10 mouse cellular contexts compared by ENCODE assay signal in the genomic region with DNA sequence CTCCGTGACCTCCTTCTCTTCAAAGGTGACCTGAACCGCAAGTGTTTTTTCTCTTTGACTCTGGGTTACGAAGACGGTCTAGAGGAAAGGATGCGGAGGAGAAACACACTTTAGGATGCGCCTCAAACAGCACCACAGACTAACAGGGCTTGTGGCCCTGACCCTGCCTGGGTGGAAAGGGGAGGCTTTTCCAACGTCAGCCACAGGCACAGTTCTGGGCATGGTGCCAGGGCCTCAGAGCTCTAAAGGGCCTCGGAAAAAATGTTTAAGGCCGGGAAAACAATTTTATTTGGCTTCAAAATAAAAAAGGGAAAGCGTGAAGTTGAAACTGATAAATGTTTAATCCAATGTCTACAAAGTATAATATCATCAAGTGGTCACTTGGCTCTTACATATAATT.
DNase-seq lines count a peak whose midpoint lies in the region; ATAC-seq and TF ChIP-seq lines count a peak whose summit lies in the region.
"Had no signal": no experiment of that assay in that cellular context is flagged by ENCODE, and none has a peak within 500 bp of the region (broad histone marks: within the 10 kb centered on the region; RNA-seq: fewer than 3 reads in every experiment).

No protein-coding gene starts in this region.

- no peak for ATAC-seq in hindbrain, postnatal 0 days
- no peak for ATAC-seq in lung, embryonic 14.5 days (ENCODE audit: insufficient read depth)
- ATAC-seq: midbrain, embryonic 13.5 days had no signal

- H3K27me3 ChIP-seq in hindbrain, postnatal 0 days (ENCODE audit: insufficient read depth, low read length), result no peaks in the 10 kb centered on the region
- peaks cover 34% of the 10 kb centered on the region for H3K27me3 ChIP-seq in hindbrain, embryonic 10.5 days (ENCODE audit: insufficient read depth, poor library complexity, severe bottlenecking)
- no peaks in the 10 kb centered on the region for H3K27me3 ChIP-seq in lung, embryonic 14.5 days (ENCODE audit: insufficient read depth, low read length)
- H3K27me3 ChIP-seq: midbrain, embryonic 13.5 days had no signal

- H3K4me2 ChIP-seq in hindbrain, postnatal 0 days (ENCODE audit: low read depth, low read length), result no peak overlapping the region
- no peak overlapping the region for H3K4me2 ChIP-seq in lung, embryonic 14.5 days
- H3K4me2 ChIP-seq: heart, embryonic 15.5 days; midbrain, embryonic 13.5 days had no signal

- no peak overlapping the region for H3K27ac ChIP-seq in hindbrain, postnatal 0 days
- no peak overlapping the region for H3K27ac ChIP-seq in hindbrain, embryonic 10.5 days
- H3K27ac ChIP-seq in lung, embryonic 14.5 days (ENCODE audit: low read depth), result no peak overlapping the region
- H3K27ac ChIP-seq: heart, embryonic 15.5 days; midbrain, embryonic 13.5 days had no signal

- WGBS in hindbrain, postnatal 0 days, result 41% methylated on average over 10 of the region's 10 CpGs
- WGBS in hindbrain, embryonic 10.5 days, result 70% methylated on average over 10 of the region's 10 CpGs
- WGBS in lung, embryonic 14.5 days, result 18% methylated on average over 10 of the region's 10 CpGs

- peak; percentile 64 for DNase-seq in hindbrain, postnatal 0 days (ENCODE audit: low spot score)
- DNase-seq in hindbrain, embryonic 10.5 days (ENCODE audit: low spot score), result no peak
- peak; percentile 74 to 75 for DNase-seq in adrenal gland, adult 18-20 months (ENCODE audit: low spot score in 2 of 2)
- peak; percentile 89 to 91 for DNase-seq in adrenal gland, postnatal 36 days
- DNase-seq in lung, embryonic 14.5 days, result peak; percentile 89
- DNase-seq in layer of hippocampus, postnatal 10 days (ENCODE audit: low spot score in 2 of 2), result no peak
- DNase-seq in thymus, postnatal 14 days, result no peak
- DNase-seq: right cerebral cortex, postnatal 25 days had no signal

- H3K9ac ChIP-seq in hindbrain, postnatal 0 days (replicated peaks; ENCODE audit: low read length), result no peak overlapping the region
- no peak overlapping the region for H3K9ac ChIP-seq in lung, embryonic 14.5 days
- H3K9ac ChIP-seq: heart, embryonic 15.5 days; midbrain, embryonic 13.5 days had no signal

- no peaks in the 10 kb centered on the region for H3K9me3 ChIP-seq in hindbrain, postnatal 0 days (ENCODE audit: low read length)
- no peaks in the 10 kb centered on the region for H3K9me3 ChIP-seq in hindbrain, embryonic 10.5 days
- H3K9me3 ChIP-seq in lung, embryonic 14.5 days (ENCODE audit: low read depth, low read length), result no peaks in the 10 kb centered on the region
- H3K9me3 ChIP-seq: heart, embryonic 15.5 days; midbrain, embryonic 13.5 days had no signal

- no peak overlapping the region for H3K4me3 ChIP-seq in hindbrain, postnatal 0 days (ENCODE audit: low read length)
- H3K4me3 ChIP-seq in hindbrain, embryonic 10.5 days, result no peak overlapping the region
- no peak overlapping the region for H3K4me3 ChIP-seq in lung, embryonic 14.5 days (ENCODE audit: low read depth, low read length)
- H3K4me3 ChIP-seq: heart, embryonic 15.5 days; midbrain, embryonic 13.5 days had no signal

- TF ChIP-seq CTCF in hindbrain, postnatal 0 days (IDR thresholded peaks at IDR 0.05; ENCODE audit: low read depth), result no peak
- no peak for TF ChIP-seq CTCF in lung, embryonic 14.5 days (IDR thresholded peaks at IDR 0.05; ENCODE audit: low read depth)

- H3K36me3 ChIP-seq in hindbrain, postnatal 0 days (ENCODE audit: insufficient read depth, low read length), result no peaks in the 10 kb centered on the region
- no peaks in the 10 kb centered on the region for H3K36me3 ChIP-seq in hindbrain, embryonic 10.5 days
- no peaks in the 10 kb centered on the region for H3K36me3 ChIP-seq in lung, embryonic 14.5 days (ENCODE audit: insufficient read depth)
- H3K36me3 ChIP-seq: heart, embryonic 15.5 days; midbrain, embryonic 13.5 days had no signal

- H3K4me1 ChIP-seq in hindbrain, postnatal 0 days (ENCODE audit: insufficient read depth, low read length), result no peaks in the 10 kb centered on the region
- H3K4me1 ChIP-seq in hindbrain, embryonic 10.5 days (replicated peaks), result peaks cover 29% of the 10 kb centered on the region
- H3K4me1 ChIP-seq in lung, embryonic 14.5 days (ENCODE audit: insufficient read depth), result no peaks in the 10 kb centered on the region

Comparison
In these comparisons a context has a peak if more than half of its experiments do, and no peak if none do; other contexts are left out.
1. DNase-seq: peak in hindbrain, postnatal 0 days (single experiment), adrenal gland, adult 18-20 months (2 of 2), adrenal gland, postnatal 36 days (2 of 2) and lung, embryonic 14.5 days (single experiment); none in hindbrain, embryonic 10.5 days (single experiment), layer of hippocampus, postnatal 10 days (0 of 2) and thymus, postnatal 14 days (single experiment).